Mouse (Mus musculus): ENCODE results near the gene Carns1.
"Not testable (repeated sequence)": the region's sequence is repeated elsewhere in the genome, so short reads cannot be mapped to it uniquely, and the experiment has no call there.

Carns1 gene

DNA sequence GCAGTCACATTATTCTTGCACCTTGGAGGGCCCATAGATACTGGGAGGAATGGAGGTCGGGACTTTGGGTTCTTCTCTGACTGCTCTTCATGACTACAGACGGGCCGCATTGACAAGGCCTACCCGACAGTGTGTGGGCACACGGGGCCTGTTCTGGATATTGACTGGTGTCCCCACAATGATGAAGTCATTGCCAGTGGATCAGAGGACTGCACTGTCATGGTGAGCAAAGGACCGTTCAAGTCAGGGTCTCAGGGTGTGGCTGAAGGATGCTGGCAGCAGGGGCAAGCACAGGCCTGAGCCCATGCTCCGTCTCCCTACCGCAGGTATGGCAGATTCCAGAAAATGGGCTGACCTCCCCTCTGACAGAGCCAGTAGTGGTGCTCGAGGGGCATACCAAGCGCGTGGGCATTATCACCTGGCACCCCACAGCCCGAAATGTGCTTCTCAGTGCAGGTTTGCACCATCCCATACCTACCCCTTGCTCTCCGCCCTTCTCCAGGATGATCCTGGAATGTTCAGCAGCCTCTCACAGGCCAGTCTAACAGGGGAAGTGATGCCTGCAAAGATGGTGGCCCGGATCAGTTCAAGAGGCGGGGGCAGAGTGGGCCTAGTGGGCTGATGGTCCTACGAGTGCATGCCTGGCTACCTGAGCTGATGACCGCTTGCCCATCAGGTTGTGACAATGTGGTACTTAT lies 25.4 kb downstream of the Carns1 start:
- no peak for DNase-seq (ENCODE audit: low spot score)

DNA sequence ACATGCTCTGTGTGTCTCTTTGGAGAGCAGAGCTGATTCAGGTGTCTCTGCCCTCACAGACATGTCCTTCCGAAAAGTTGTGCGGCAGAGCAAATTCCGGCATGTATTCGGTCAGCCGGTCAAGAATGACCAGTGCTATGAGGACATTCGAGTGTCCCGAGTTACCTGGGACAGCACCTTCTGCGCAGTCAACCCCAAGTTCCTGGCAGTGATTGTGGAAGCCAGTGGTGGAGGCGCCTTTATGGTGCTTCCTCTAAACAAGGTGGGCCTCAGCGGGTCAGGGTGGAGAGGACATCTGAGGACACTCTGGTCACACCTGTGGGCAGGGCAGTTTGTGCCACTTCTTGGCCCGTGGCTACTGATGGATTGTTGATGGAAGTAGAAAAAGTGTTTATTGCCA lies 26.0 kb downstream of the Carns1 start:
- no peak for DNase-seq (ENCODE audit: low spot score)

DNA sequence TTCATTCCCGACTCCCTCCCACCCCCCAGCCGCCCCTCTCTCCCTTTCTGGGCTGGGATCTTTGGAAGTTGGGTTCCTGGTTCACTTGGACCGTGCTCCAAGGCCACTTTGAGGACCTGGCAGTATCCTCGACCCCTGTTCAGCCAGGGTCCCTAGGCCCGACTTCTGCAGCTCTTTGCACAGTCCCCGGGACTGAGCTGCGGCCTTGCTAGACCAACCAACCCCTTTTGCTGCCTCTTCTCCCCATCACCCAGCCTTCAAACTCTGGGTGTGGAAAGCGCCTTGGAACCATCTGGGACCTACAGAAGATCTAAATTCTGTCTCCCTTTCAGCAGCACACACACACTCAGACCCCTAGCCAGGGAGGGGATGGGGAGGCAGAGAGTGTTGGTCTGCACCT lies 26.5 kb downstream of the Carns1 start:
- no peak for DNase-seq (ENCODE audit: low spot score)

DNA sequence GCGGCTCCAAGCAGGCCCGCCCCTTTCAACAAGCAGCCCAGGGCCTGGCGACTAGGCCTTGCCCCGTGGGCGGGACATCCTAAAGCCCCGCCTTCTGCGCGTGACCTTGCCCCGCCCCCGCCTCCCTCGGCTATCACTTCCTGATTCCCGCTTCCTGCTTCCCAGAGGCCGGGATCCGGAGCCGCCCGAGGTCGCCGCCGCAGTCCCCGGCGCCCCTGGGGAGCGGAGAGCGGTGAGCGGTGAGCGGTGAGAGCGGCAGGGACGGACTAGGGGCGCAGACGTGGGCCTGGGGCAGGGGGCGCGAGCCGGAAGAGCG lies 26.8 kb downstream of the Carns1 start, which contains the start of gene Coro1b:
Coro1b (plus strand) TSS at position 129 of the 316 bp plus-strand sequence.
- peak; percentile 95 for DNase-seq (ENCODE audit: low spot score)

DNA sequence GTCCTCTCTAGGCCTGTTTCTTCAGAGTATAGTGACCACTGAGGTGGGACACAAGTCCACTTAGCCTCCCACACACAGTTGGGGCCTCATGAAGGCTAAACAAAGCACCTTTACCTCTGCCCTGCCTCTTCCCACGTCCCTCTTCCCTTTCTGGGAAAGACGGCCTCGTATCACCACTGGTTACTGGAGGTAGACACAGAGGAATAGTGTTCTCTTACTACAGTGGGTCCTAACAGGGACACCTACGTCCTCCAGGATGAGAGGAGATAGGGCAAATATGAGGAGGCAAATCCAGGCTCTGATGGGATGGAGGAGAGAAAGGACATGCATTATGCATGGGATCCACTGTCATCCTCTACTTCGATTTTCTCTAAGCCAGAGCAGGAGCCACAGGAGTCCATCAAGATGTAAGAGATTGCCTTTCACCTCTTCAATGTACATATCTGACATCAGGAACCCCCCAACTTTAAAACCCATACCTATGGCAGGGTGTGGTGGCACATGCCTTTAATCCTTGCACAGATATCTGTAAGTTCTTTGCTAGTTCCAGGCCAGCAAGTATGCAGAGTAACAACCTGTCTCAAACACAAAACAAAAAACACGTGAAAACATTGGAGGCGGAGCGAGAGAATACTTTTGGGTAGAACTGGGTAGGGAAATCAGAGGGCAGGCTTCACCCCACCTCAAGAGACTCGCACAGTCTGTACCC lies 27.3 kb downstream of the Carns1 start:
- no peak for DNase-seq (ENCODE audit: low spot score)

DNA sequence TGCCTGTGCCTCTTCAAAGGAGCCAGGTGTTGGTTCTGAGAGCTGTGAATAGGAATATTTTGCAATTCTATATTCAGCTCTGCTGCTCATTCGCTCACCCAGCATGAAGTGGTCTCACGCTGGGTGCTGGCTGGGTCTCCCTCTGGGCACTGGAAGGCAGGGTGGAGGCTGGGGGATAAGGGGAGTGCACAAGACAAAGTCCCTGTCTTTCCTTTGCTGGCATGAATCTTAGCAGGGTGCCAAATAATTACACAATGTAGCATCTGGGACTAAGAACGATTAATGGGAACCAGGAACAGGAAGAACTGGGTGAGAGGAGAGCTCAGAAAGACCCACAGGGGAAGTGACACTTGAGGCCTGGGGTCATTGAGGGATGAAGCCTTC lies 28.3 kb downstream of the Carns1 start:
- DNase-seq (ENCODE audit: low spot score): no peak

DNA sequence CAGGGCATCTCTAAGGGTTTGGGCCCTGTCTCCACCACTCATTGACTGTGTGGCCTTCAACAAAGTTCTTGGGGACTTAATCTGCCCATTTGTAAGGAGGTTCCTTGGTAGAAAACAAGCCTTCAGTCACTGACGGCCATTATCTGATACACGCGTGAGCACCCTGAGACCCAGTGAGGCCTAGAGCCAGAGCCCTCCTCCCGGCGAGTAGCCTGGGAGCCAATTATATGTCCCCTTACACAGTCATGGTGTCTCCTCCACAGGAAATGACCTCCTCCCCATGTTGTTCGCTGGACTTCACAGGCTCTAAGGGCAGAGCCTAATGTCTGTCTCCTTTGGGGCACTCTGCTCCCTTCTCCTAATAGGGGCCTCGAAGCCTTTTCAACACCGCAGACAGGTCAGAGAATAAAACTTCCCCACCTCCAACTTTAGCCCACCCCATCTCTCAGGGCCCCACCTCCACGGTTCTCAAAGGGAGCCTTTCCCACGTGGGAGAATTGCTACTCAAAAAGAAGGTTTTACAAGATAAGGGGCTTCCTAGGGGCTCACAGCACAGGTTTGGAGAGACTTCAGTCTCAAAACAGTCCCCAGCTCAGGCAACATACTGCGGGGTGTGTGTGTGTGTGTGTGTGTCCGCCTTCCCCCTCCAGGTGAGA lies 28.8 kb downstream of the Carns1 start:
- no peak for DNase-seq (ENCODE audit: low spot score)

DNA sequence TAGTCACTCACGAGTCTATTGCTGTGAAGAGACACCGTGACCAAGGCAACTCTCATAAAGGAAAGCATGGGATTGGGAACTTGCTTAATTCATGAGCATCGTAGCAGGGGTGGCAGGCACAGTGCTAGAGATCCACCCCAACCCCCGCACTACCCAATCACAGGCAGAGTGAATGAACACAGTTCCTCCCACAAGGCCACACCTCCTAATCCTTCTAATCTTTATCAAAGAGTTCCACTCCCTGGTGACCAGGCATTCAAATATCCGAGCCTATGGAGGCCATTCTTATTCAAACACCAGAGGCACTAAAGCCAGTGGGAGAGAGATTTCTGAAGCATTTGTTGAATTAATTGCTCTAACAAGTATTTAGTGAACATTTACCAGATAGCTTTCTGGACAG lies 29.3 kb downstream of the Carns1 start:
- no peak for DNase-seq (ENCODE audit: low spot score)

DNA sequence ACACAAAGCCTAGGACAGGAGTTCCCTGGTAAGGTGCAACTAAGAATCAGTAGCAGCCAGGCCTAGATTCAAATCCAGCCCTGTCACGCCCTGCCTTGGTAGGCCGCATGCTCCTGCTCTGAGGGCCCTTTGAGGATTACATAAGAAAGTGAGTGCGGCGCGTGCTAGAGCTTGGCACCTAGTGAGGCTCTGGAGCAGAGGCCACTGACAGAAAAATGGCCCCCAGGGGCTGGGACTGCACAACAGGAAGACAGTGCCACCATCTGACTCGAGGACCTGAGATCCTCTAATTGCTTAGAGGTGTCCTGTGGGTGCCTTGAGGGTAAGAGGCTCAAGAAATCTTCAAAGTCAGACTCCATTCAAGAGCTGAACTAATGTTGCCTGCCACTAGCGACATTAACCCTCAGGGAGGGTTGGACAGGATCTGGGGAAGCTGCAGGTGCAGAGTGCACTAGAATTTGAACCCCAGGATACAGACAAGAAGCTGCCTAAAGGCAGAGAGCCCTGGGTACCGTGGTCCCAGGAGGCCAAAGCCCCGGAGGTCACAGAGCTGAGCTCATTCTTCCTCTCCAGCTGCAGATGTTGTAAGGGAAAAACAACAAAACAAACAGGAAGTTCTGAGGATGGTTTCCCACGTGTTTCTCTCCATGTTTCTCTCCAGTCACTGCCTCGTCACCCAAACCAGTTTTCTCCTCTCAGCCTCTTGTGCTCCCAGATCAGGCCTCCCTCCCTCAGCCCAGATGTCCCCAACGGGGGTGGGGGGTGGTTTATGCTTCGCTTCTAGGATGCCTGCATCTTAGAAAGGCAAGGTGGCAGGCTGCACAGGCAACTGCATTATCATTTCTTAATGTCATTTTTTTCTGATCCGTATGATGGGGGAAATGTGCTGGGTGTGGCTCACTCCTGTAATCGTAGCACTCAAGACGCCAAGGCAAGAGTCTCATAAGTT lies 30.5 kb downstream of the Carns1 start:
- DNase-seq (ENCODE audit: low spot score): no peak

DNA sequence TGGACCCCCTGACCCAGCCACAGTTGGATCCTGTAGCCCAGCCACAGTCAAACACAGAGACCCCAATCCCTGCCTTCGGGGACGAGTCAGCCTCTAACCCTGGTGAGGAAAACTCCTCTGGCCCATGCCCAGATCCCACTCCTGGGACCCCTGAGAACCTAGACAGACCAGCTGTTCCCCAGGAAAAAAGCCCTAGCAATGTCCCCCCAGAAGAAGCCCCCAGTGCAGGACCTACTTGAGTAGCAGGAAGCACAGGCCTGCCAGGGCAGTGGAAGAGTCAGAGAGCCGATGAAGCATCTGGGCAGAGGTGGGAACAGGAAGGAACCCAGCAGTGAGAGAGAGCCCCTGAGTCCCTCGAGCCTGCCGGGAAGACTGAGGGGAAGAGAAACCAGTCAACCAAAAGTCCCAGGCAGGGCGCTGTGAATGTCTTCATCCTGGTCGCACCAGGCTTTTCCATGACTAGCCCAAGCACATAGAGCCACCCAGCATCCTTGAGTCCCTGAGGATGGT lies 31.5 kb downstream of the Carns1 start, which contains the start of gene Cabp4:
Cabp4 (minus strand) TSS at position 275 of the 510 bp plus-strand sequence.
- no peak for DNase-seq (ENCODE audit: low spot score)

DNA sequence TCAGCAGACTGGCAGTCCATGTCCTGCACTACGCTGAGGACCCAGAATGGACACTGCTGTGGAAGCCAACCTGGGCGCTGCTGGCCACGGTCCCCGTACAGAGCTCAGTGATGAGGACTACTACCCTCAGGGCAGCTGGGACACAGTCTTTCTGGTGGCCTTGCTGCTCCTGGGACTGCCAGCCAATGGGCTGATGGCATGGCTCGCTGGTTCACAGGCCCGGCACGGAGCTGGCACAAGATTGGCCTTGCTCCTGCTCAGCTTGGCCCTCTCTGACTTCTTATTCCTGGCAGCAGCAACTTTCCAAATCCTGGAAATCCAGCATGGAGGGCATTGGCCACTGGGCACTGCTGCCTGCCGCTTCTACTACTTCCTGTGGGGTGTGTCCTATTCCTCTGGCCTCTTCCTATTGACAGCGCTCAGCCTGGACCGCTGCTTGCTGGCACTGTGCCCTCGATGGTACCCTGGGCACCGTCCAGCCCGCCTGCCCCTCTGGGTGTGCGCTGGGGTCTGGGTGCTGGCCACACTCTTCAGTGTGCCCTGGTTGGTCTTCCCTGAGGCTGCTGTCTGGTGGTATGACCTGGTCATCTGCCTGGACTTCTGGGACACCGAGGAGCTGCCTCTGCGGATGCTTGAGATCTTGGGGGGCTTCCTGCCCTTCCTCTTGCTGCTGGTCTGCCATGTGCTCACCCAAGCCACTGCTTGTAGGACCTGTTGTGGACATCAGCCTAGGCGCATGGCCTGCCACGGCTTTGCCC lies 32.7 kb downstream of the Carns1 start:
- no peak for DNase-seq (ENCODE audit: low spot score)

DNA sequence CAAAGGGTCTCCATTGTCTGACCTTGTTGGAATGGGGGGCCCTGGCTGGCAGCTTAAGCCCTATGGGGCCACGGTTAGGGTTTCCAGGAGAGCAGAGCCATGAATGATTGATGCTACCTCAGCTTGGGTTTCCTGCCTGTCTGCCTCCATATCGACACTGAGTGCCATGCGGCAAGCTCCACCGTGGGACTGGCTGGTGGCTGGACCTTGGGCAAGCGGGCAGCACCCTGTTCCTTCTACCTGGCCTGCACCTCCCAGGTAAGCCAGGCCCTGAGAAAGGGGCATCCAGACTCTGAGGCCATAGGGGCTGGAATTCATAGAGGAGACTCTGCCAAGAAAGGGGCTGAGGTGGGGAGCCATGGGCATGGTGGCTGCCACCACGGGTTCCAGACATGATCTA lies 35.1 kb downstream of the Carns1 start:
- no peak for DNase-seq (ENCODE audit: low spot score)

DNA sequence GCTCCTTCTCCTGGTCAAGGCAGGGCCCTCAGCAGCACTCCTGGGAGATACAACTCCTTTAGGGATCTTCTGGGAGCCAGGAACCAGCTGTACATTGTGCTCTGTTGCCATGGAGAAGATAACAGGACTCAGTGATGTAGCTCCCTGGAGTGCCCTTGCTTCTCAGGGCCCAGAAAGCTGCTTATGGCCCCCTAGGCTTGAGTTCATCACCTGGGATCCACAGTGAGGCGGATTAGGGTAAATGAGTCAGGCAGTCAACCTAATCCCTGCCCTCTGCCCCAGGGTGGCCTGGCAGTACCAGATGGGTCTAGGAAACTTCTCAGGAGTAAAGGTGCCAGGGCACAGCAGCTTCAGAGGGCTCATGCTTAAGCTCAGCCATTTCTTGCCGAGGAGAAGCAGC lies 35.8 kb downstream of the Carns1 start, which contains the start of gene Gpr152:
Gpr152 (plus strand) TSS at position 342 of the 400 bp plus-strand sequence.
- DNase-seq (ENCODE audit: low spot score): no peak

DNA sequence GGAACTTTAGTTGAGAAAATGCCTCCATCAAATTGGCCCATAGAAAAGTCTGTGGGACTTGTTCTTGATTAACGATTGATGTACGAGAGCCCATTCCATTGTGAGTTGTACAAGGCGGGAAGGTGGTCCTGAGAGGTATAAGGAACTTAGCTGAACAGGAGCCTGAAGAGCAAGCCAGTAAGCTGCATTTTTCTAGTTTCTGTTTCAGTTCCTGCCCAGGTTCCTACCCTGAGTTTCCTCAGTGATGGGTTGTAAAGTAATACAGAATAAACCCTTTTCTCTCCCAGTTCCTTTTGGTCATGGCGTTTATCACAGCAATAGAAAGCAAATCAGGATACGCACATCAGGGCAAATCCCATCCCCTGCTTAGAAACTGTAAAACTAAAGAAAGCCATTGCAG lies 37.4 kb downstream of the Carns1 start:
- DNase-seq (ENCODE audit: low spot score): no peak

DNA sequence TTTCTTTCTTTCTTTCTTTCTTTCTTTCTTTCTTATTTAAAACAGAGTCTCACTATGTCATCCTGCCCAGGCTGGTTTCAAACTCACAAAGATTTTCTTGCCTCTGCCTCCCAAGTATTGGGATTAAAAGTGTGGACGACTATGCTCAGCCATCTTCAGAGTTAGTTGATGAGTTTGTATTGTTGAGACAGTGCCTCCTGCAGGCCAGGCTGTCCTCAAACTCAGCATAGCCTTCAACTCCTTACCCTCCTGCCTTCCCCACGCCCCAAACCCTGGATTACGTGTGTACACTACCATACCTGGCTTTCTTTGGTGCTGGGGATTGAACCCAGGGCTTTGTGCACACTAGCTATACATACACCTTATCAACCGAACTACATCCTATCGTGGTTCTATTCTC lies 38.8 kb downstream of the Carns1 start:
- DNase-seq (ENCODE audit: low spot score): no peak

DNA sequence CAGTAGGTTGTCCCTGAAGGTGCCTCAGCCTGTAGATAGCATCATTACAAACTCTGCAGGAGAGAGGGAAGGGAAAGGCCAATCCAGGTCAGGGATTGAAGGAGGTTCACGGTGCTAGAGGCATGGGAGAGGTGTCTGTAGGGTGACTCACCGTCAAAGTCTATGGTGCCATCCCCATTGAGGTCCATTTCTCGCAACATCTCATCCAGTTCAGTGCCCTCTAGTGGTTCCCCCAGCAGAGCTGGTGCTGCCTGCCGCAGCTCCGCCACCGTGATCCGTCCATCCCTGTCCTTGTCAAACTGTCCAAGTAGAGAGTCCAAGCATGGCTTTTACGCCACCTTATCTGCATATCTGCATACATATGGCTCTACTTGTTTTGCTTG lies 39.3 kb downstream of the Carns1 start:
- not testable (repeated sequence) for DNase-seq (ENCODE audit: low spot score)

DNA sequence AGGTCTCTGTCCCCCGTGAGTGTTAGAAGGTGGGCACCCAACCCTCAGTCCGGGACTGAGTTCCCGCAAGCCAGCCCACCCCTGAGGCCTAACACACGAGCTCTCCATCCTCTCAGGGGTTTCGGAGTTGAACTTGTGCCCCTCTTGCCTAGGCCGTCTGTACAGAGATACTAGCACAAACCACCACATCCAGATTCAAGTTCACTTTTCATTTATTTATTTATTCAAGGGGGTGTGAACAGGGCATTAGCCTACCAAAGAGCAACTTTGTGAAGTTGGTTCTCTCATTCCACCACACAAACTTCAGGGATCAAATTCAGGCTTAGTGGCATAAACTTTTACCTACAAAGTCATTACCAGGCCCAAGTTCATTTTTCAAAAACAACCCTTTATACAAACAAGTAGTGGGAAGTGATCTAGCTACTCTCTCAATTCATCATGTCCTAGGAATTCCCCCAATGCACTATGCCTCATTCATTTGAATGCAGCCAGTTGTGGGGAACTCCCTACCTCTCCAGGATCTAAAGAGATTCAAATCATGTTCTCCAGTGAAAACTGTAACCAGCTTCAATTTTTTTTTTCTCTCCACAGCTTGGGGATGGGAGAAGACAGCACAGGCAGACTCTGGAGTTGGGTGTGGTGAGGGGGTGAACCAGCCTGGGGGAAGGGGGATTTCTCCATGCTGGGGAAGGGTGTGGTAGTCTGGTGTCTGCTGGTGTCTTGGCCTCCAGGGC lies 39.9 kb downstream of the Carns1 start:
- not testable (repeated sequence) for DNase-seq (ENCODE audit: low spot score)

DNA sequence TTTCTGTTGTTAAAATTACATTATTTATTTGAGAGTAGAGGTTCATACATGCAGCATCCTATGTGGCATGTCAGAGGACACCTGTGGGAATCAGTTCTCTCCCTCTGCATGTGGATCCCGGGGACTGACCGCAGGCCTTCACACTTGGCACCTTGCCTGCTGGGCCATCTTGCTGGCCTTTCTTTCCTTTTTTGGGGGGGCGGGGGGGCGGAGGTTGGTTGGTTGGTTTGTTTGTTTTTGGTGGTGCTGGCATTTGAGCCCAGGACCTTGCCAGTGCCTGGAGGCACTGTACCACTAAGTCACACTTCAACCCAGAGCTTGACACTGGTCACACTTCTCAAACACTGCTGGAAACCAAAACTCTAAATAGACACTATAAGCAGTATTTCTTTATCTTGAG lies 40.9 kb downstream of the Carns1 start:
- no peak for DNase-seq (ENCODE audit: low spot score)

DNA sequence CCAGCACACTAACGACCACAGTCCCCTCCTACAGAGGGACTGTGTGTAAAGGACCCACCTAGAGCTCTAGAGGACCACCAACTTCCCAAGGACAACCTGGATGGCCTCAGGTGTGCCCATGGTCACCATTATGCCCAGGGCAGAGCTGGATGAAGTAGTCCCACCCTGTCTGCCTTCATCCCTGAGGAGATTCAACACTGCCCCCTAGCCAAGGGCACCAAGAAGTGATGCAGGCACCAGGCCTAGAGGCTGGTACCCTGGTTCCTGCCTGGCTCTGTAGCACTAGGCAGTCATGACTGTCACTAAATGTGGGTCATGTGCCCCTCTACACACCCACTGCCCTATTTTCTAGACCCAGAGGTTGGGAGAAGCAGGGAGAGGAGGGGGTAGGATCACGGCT lies 43.5 kb downstream of the Carns1 start:
- DNase-seq (ENCODE audit: low spot score): no peak

DNA sequence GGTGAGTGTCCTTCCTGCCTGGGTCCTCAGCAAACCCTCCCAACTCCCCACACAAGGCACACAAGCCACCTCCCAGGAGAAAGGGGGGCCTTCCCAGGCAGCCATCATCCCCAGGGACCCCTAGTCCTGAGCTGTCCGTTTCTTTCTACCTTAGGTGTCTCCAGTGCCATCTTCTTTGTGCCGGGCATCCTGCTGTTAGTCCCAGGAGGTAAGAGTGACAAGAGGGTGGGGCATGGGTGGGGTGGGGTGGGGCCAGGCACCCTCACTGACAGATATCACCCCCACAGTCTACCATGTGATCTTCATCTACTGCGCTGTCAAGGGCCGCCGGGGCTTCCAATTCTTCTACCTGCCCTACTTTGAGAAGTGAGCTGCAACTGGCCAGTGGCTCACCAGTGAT lies 44.2 kb downstream of the Carns1 start:
- no peak for DNase-seq (ENCODE audit: low spot score)

Measured in ovary, adult 18-20 months (tissue).